Mouse (Mus musculus) 3134 (cell line): ENCODE measurements around the gene Tyro3.

Experiments used
- DNase-seq: peaks from one replicate; pipeline ENCODE4 v3.0.0-alpha.2; 2011; ENCODE audit warnings: low spot score; ENCODE audit not compliant: insufficient read length; ENCODE audit errors: extremely low read depth

The Tyro3 gene

GRCm38 (mm10) chr2:119803618-119804274, 6.2 kb downstream of the Tyro3 start:
- DNase-seq = no peak

DNA sequence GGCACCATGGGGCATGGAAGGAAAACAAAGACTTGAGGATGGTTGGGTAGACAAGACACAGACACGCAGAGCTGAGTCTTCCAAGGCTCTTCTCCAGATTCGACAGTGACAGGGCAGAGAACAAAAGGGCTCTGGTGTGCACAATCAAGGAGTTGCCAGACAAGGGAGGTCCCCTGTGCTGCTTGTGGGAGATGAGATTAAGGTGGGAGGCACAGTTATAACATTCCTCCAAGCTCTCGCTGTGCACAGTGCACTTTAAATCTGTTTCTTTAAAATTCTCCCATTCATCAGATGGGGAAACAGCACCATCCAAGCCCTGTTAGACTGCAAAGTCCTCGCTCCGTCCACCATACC, 6.7 kb downstream of the Tyro3 start:
- no peak for DNase-seq

DNA sequence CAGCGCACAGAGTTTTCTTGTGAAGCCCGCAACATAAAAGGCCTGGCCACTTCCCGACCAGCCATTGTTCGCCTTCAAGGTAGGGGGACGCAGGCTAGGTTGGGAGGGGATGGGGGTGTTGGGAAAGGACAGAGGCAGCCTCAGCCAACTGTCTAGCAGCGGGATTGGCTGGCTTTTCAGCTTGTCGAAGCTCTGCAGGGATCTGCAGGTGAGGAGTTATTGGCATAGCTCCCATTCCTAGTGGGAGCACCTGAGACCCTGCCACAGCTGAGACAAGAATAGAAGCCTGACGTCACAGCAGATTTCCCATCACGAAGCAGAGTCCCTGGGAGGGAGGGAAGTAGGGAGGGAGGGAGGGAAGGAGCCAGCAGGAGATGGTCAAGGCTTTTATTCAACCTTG, 7.2 kb downstream of the Tyro3 start:
- no peak for DNase-seq

GRCm38 (mm10) chr2:119805536-119805935, 8.0 kb downstream of the Tyro3 start:
- DNase-seq = no peak

DNA sequence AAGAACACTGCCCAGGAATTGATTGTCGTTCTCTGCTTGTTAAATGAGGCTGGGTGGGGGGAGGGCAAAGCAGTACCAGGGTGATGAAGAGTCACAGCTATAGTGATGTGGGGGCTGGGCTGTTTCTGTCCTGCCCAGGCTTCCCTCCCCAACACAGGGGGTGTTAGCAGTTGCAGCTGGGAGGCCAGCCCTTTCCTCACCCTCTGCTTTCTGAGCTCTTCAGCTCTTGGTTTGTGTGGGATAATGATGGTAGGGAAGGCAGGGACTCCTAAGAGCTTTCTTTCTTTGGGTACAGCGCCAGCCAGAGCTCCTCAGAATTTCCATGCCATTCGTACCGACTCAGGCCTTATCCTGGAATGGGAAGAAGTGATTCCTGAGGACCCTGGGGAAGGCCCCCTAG, 10.9 kb downstream of the Tyro3 start:
- no peak for DNase-seq

DNA sequence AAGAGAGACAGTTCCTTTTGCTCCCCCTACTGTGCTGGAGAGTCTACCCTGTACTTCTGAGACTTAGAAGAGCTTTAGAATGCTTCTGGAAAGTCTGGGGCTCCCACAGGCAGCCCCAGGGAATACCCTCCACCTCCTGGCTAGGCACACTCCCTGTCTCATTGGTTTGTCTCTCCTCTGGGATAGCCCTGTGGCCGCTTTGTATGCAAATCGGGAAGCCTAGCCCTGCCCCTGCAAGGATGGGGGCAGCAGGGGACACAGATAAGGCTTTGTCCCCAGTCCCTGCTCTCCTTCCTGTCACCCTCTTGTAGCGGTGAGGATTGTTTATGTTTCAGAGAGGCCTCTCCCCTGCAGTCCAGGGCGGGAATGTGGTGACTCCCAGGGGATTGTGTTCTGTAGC, 11.3 kb downstream of the Tyro3 start:
- no peak for DNase-seq

DNA sequence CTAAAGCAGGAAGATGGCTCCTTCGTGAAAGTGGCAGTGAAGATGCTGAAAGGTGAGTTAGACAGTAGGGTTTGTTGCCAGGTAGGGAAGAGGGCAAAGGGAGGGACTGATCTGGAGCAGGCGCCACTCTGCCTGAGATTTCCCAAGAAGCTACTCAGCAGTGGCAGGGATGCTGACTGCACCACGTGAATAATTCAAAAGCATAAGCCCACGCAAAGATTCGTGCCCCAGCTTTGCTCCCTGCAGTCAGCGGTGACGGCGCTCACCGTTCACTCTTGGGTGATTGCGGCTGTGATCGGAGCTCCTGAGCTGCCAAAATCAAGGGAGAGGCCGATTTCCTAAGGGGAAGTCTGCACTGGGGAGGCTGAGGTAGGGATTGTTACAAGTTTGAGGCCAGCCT, 13.4 kb downstream of the Tyro3 start:
- DNase-seq = no peak

DNA sequence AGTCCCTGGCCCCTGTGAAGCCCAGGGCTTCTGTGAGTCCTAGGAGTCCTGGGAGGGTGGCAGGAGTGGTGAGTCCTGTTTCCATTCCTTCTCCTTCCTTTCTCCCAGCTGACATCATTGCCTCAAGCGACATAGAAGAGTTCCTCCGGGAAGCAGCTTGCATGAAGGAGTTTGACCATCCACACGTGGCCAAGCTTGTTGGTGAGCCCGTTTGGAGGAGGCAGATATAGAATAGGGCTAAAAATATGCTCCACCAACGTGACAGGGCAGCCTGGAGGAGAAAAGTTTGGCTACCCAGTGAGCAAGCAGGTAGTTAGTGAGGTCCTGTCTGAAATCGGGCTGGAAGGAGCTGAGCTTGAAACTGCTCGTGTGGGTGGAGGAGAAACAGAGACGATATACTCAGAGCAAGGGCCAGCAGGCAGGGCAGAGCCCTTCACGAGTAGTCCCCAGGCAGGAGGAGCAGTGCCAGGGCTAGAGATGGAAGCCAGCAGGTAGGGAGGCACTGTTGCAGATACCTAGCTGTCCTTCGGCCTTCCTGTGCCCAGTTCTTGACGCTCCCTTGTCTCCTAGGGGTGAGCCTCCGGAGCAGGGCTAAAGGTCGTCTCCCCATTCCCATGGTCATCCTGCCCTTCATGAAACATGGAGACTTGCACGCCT, 14.1 kb downstream of the Tyro3 start:
- no peak for DNase-seq

- no peak for DNase-seq
Observed at GRCm38 (mm10) chr2:119814376-119814933, 16.9 kb downstream of the Tyro3 start.

DNA sequence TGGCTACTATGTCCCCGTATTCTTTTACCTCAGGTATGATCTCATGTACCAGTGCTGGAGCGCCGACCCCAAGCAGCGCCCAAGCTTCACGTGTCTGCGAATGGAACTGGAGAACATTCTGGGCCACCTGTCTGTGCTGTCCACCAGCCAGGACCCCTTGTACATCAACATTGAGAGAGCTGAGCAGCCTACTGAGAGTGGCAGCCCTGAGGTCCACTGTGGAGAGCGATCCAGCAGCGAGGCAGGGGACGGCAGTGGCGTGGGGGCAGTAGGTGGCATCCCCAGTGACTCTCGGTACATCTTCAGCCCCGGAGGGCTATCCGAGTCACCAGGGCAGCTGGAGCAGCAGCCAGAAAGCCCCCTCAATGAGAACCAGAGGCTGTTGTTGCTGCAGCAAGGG, 19.1 kb downstream of the Tyro3 start:
- no peak for DNase-seq

GRCm38 (mm10) chr2:119817047-119817446, 19.5 kb downstream of the Tyro3 start:
- DNase-seq = no peak

DNA sequence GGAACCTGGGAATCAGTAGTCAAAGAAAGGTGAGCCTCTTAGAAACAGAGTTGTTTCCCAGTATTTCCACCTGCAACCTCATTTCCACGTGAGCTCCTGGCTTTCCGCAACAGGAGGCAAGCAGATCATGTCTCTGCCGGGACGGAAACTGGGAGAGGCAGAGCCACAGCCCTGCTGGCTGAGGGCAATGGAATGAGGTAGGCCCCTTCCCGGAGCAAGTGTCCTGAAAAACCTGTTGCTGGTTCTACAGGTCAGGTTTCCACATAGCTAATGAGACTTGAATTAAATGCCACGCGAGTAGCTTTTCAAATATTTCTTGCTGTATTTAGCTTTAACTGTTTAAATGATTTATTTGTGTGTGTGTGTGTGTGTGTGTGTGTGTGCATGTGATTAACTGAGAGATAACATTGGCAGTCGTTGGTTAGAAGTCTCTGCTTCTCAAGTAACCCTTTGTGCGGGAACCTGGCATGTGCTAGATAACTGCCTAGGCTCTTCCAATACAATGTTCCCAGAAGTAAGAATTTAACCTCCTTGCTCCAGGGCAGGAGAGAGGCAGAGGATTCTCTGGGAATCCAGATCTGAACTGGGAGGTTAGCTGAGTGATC, 21.2 kb downstream of the Tyro3 start:
- no peak for DNase-seq

GRCm38 (mm10) chr2:119821136-119821535, 23.6 kb downstream of the Tyro3 start:
- DNase-seq = no peak

GRCm38 (mm10) chr2:119830579-119830978, 33.0 kb downstream of the Tyro3 start:
- DNase-seq = no peak

DNA sequence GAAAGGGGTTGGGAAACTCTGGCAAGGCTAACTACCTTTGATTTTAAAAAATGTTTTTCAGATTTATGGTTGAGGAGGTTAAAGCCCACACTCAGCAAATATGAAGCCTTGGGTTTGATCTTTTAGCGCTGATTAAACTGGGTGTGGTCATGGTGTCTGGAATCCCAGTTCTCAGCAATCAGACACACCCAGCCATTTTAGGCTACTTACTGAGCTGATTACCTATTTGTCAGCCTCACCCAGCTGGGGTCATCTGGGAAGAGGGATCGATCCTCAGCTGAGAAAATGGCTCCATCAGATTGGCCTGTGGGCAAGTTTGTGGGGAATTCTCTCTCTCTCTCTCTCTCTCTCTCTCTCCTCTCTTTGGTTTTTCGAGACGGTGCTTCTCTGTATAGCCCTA, 36.7 kb downstream of the Tyro3 start:
- DNase-seq = no peak

DNA sequence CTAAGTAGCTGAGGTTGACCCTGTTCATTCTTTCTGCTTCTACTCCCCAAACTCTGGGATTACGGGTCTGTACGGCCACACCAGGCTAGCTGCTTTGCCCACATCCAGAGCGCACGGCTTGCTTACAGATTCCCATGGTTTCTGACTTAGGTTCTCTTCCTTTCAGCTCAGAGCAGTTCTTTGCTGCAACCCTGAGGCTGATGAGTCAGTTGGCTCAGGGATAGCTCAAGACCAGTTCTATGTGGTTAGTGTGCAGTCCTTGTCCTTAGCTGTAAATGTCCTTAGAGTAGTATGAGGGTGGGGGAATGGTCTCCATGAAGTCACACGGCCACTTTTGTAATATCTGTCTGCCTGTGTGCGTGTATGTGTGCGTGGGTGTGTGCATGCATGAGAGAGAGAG, 40.1 kb downstream of the Tyro3 start:
- no peak for DNase-seq

DNA sequence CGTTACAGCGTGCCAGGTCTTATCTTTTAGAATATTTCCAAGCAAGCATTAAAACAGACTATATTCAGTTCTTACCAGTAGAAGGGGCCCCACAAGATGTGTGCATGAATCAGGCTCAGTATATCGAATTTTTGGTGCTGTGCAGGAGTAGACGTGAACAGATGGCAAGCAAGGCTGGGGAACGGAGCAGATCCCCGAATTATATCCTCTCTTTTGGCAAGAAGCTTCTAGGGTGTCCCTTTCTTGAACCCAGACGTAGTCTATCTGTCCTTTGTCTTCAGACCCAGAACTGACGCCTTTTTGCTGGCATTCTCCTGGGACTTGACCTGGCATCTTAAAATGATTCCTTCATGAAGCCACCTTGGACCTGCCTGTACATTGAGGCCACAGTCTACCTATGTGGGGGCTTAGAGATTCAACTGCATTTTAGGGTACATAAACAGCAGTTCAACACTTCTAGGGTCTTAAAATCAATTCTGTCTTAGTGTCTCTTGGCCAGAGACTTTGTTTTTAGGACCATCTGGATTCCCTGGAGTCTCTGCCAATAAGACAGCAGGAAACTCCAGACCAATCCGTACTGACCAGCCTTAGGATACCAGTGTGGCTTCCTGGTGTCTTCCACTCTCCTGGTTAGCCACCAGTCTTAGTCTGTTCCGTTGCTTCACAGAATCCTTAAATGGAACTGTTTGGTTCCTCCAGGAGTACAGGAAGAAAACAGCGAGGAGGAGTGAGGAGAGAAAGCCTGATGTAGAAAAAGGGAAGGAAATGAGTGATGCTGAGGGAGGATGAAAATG, 41.0 kb downstream of the Tyro3 start:
- no peak for DNase-seq

DNA sequence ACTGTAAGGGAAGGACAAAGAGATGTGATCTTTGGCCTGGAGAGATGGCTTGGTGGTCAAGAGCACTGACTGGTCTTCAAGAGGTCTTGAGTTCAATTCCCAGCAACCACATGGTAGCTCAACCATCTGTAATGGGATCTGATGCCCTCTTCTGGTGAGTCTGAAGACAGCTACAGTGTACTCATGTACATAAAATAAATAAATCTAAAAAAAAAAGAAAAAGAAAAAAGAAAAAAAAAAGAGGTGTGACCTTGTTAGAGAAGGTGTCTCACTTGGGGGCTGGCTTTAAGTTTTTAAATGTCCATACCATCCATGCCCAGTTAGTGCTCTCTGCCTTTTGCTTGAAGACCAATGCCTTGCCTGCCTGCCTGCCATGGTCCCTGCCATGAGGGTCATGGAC, 42.5 kb downstream of the Tyro3 start:
- no peak for DNase-seq

- DNase-seq = no peak
Observed at GRCm38 (mm10) chr2:119842000-119842399, 44.5 kb downstream of the Tyro3 start.

DNA sequence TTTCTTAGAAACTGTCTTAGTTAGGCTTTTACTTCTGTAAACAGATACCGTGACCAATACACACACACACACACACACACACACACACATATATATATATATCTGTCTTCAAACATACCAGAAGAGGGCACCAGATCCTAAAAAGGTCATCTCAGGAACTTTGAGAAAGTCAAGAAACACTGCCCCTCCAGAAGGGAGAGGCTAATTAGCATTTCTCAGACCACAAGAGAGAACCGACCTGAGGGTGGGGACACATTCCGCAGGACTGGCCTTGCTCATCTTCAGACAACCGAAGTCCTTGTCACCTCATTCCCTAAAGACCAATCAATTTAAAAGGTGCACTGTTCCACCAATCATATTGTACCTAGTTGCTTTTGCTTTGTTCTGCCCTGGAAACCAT, 46.0 kb downstream of the Tyro3 start:
- no peak for DNase-seq

GRCm38 (mm10) chr2:119845882-119846546, 48.5 kb downstream of the Tyro3 start:
- DNase-seq = no peak
